Mouse (Mus musculus): ENCODE data around the gene Abcg1.

GRCm38 (mm10) chr17:31027723-31028122 is 29.8 kb upstream of the Abcg1 start:
- TF ChIP-seq CTCF (IDR thresholded peaks at IDR 0.05; ENCODE audit: extremely low read depth, insufficient read length, insufficient replicate concordance, low read depth, low read length), result no peak
- TF ChIP-seq POLR2A (IDR thresholded peaks at IDR 0.05; ENCODE audit: low read depth, low read length), result no peak
